Mouse (Mus musculus): Measurements from ENCODE around the gene Tet2.
A peak's percentile ranks its signal among the peaks of the same experiment; 100 is the strongest.

Tet2 gene

GRCm38 (mm10) chr3:133516137-133516536, 28.8 kb downstream of the Tet2 start:
- no peak for DNase-seq

- no peak for DNase-seq
Observed at GRCm38 (mm10) chr3:133515204-133515969, 29.6 kb downstream of the Tet2 start.

- DNase-seq: no peak
Observed at GRCm38 (mm10) chr3:133514290-133514689, 30.6 kb downstream of the Tet2 start.

GRCm38 (mm10) chr3:133513475-133513874, 31.5 kb downstream of the Tet2 start:
- no peak for DNase-seq

- DNase-seq: peak; percentile 14
Observed at GRCm38 (mm10) chr3:133510368-133510767, 34.6 kb downstream of the Tet2 start.

GRCm38 (mm10) chr3:133509796-133510195, 35.1 kb downstream of the Tet2 start:
- no peak for DNase-seq

- no peak for DNase-seq
Observed at GRCm38 (mm10) chr3:133508881-133509280, 36.1 kb downstream of the Tet2 start.

GRCm38 (mm10) chr3:133506289-133506954, 38.5 kb downstream of the Tet2 start:
- no peak for DNase-seq

- DNase-seq: no peak
Observed at GRCm38 (mm10) chr3:133496953-133497352, 48.0 kb downstream of the Tet2 start.

GRCm38 (mm10) chr3:133491370-133491769, 53.6 kb downstream of the Tet2 start:
- DNase-seq: no peak

- no peak for DNase-seq
Observed at GRCm38 (mm10) chr3:133488022-133488725, 56.8 kb downstream of the Tet2 start.

- no peak for DNase-seq
Observed at GRCm38 (mm10) chr3:133482887-133483286, 62.1 kb downstream of the Tet2 start.

- DNase-seq: no peak
Observed at GRCm38 (mm10) chr3:133478987-133479386, 66.0 kb downstream of the Tet2 start.

- no peak for DNase-seq
Observed at GRCm38 (mm10) chr3:133473781-133474180, 71.2 kb downstream of the Tet2 start.

GRCm38 (mm10) chr3:133471101-133471500, 73.8 kb downstream of the Tet2 start:
- DNase-seq: no peak

GRCm38 (mm10) chr3:133468883-133469282, 76.1 kb downstream of the Tet2 start:
- no peak for DNase-seq

- no peak for DNase-seq
Observed at GRCm38 (mm10) chr3:133463233-133463632, 81.7 kb downstream of the Tet2 start.

GRCm38 (mm10) chr3:133462485-133462884, 82.5 kb downstream of the Tet2 start:
- no peak for DNase-seq

- DNase-seq: no peak
Observed at GRCm38 (mm10) chr3:133462059-133462458, 82.9 kb downstream of the Tet2 start.

GRCm38 (mm10) chr3:133459174-133459573, 85.8 kb downstream of the Tet2 start:
- no peak for DNase-seq

- DNase-seq: no peak
Observed at GRCm38 (mm10) chr3:133453896-133454295, 91.0 kb downstream of the Tet2 start.

- no peak for DNase-seq
Observed at GRCm38 (mm10) chr3:133436919-133437320, 108.0 kb downstream of the Tet2 start.

GRCm38 (mm10) chr3:133436279-133436860, 108.6 kb downstream of the Tet2 start:
- DNase-seq: no peak

All from thymus, postnatal 25 days (tissue).